Mouse (Mus musculus): ENCODE measurements at regions not wholly inside any gene's neighbourhood (a gene's known extent, or its start where the extent isn't known, plus 50 kb on each side); places are given as distances from the start of the nearest gene placed in this dataset.

GRCm38 (mm10) chr10:17416121-17416520 is 306.9 kb upstream of the Cited2 start:
- WGBS, result 80% methylated on average over 1 of the region's 1 CpGs
- no peaks in the 10 kb centered on the region for H3K36me3 ChIP-seq (ENCODE audit: control insufficient read depth, insufficient read depth, low read length)
- no peaks in the 10 kb centered on the region for H3K27me3 ChIP-seq (ENCODE audit: control insufficient read depth, insufficient read depth, low read length)
- no peak overlapping the region for H3K4me3 ChIP-seq (ENCODE audit: low read depth, low read length)
- H3K4me2 ChIP-seq (ENCODE audit: low read depth, severe bottlenecking), result no peak overlapping the region
- DNase-seq (ENCODE audit: low spot score), result no peak
- ATAC-seq (ENCODE audit: insufficient number of reproducible peaks, low FRiP score, low TSS enrichment, low read depth), result no peak
- no peaks in the 10 kb centered on the region for H3K4me1 ChIP-seq (ENCODE audit: control insufficient read depth, insufficient read depth, low read length)
- no peak overlapping the region for H3K9ac ChIP-seq (ENCODE audit: low read length)
- H3K27ac ChIP-seq (replicated peaks; ENCODE audit: low read depth, low read length), result no peak overlapping the region
- no peaks in the 10 kb centered on the region for H3K9me3 ChIP-seq (ENCODE audit: control insufficient read depth, low read length)

GRCm38 (mm10) chr10:17417394-17417793 is 305.6 kb upstream of the Cited2 start:
- Histone ChIP-seq H3K4me3 (ENCODE audit: low read depth, low read length) (no peak overlapping the region), H3K27me3 (ENCODE audit: control insufficient read depth, insufficient read depth, low read length) (no peaks in the 10 kb centered on the region), H3K27ac (replicated peaks; ENCODE audit: low read depth, low read length) (no peak overlapping the region), H3K4me1 (ENCODE audit: control insufficient read depth, insufficient read depth, low read length) (no peaks in the 10 kb centered on the region), H3K9me3 (ENCODE audit: control insufficient read depth, low read length) (no peaks in the 10 kb centered on the region), H3K36me3 (ENCODE audit: control insufficient read depth, insufficient read depth, low read length) (no peaks in the 10 kb centered on the region), H3K9ac (ENCODE audit: low read length) (no peak overlapping the region), H3K4me2 (ENCODE audit: low read depth, severe bottlenecking) (no peak overlapping the region)
- DNase-seq (ENCODE audit: low spot score), result no peak
- WGBS, result 90% methylated on average over 1 of the region's 1 CpGs
- no peak for ATAC-seq (ENCODE audit: insufficient number of reproducible peaks, low FRiP score, low TSS enrichment, low read depth)

- Histone ChIP-seq H3K4me1 (ENCODE audit: control insufficient read depth, insufficient read depth, low read length) (no peaks in the 10 kb centered on the region), H3K4me3 (ENCODE audit: low read depth, low read length) (no peak overlapping the region), H3K9me3 (ENCODE audit: control insufficient read depth, low read length) (no peaks in the 10 kb centered on the region), H3K4me2 (ENCODE audit: low read depth, severe bottlenecking) (no peak overlapping the region), H3K36me3 (ENCODE audit: control insufficient read depth, insufficient read depth, low read length) (no peaks in the 10 kb centered on the region), H3K9ac (ENCODE audit: low read length) (no peak overlapping the region), H3K27ac (replicated peaks; ENCODE audit: low read depth, low read length) (no peak overlapping the region), H3K27me3 (ENCODE audit: control insufficient read depth, insufficient read depth, low read length) (no peaks in the 10 kb centered on the region)
- WGBS, result 79% methylated on average over 7 of the region's 7 CpGs
- DNase-seq (ENCODE audit: low spot score) (no peak), ATAC-seq (ENCODE audit: insufficient number of reproducible peaks, low FRiP score, low TSS enrichment, low read depth) (no peak)
These were observed 304.8 kb upstream of the Cited2 start for GRCm38 (mm10) chr10:17418227-17418685.

DNA sequence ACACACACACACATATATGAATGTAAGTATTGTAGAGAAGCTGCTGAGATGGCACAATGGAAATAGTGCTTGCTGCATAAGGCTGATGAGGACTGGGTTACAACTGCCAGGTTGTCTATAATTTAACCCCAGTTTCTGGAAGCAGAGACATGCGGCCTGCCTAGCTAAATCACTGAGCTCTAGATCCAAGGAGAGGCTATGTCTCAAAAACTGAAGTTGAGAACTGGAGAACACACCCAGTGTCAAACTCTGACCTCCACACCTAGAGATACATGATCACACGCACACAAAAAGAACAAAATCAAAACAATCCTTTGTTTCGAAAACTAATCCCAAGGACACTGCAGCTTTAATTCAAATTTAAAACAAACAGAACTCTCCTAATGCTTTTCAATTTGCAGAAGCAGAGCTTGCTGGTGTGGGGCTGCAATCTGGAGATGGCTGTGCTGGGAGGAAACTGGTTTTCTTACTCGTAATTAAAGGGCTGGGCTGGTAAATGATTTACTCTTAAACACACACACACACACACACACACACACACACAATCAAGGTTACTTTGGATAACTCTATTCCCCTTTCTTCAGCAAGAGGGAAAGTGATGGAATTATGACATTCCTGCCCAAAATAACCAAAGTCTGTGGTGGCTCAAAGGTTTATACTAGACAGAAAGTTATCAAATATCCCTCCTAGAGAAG is 299.3 kb upstream of the Cited2 start:
- Histone ChIP-seq H3K4me1 (ENCODE audit: control insufficient read depth, insufficient read depth, low read length) (no peaks in the 10 kb centered on the region), H3K9ac (ENCODE audit: low read length) (no peak overlapping the region), H3K27ac (replicated peaks; ENCODE audit: low read depth, low read length) (no peak overlapping the region), H3K4me2 (ENCODE audit: low read depth, severe bottlenecking) (no peak overlapping the region), H3K9me3 (ENCODE audit: control insufficient read depth, low read length) (no peaks in the 10 kb centered on the region), H3K4me3 (ENCODE audit: low read depth, low read length) (no peak overlapping the region), H3K27me3 (ENCODE audit: control insufficient read depth, insufficient read depth, low read length) (no peaks in the 10 kb centered on the region), H3K36me3 (ENCODE audit: control insufficient read depth, insufficient read depth, low read length) (no peaks in the 10 kb centered on the region)
- ATAC-seq (ENCODE audit: insufficient number of reproducible peaks, low FRiP score, low TSS enrichment, low read depth), result no peak
- DNase-seq (ENCODE audit: low spot score), result no peak
- WGBS, result 64% methylated on average over 4 of the region's 4 CpGs

DNA sequence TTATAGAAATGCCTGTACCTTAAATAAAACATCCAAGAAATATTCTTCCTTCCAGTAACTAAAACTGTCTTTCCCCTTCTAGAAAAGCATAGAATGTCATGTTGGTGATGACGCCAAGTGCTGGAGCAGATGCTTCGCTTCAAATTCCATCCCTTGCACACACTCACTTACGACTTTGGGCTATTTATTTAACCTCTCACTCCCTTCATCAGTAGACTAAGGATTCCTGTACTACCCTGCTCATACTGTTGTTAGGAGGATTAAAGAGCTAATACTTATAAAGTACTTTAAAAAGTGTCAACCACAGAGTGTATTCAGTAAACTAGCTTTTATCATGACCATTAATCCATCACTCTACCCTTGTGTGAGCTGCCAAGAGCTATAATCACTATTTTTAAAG is 296.8 kb upstream of the Cited2 start:
- H3K4me1 ChIP-seq (ENCODE audit: control insufficient read depth, insufficient read depth, low read length), result no peaks in the 10 kb centered on the region
- no peaks in the 10 kb centered on the region for H3K9me3 ChIP-seq (ENCODE audit: control insufficient read depth, low read length)
- 84% methylated on average over 3 of the region's 3 CpGs for WGBS
- no peak for ATAC-seq (ENCODE audit: insufficient number of reproducible peaks, low FRiP score, low TSS enrichment, low read depth)
- H3K4me2 ChIP-seq (ENCODE audit: low read depth, severe bottlenecking), result no peak overlapping the region
- H3K4me3 ChIP-seq (ENCODE audit: low read depth, low read length), result no peak overlapping the region
- H3K36me3 ChIP-seq (ENCODE audit: control insufficient read depth, insufficient read depth, low read length), result no peaks in the 10 kb centered on the region
- no peaks in the 10 kb centered on the region for H3K27me3 ChIP-seq (ENCODE audit: control insufficient read depth, insufficient read depth, low read length)
- DNase-seq (ENCODE audit: low spot score), result no peak
- H3K27ac ChIP-seq (replicated peaks; ENCODE audit: low read depth, low read length), result no peak overlapping the region
- H3K9ac ChIP-seq (ENCODE audit: low read length), result no peak overlapping the region

GRCm38 (mm10) chr10:17427316-17427715 is 295.7 kb upstream of the Cited2 start:
- ATAC-seq (ENCODE audit: insufficient number of reproducible peaks, low FRiP score, low TSS enrichment, low read depth) (no peak), DNase-seq (ENCODE audit: low spot score) (no peak)
- no peak overlapping the region for H3K27ac ChIP-seq (replicated peaks; ENCODE audit: low read depth, low read length)
- no peaks in the 10 kb centered on the region for H3K36me3 ChIP-seq (ENCODE audit: control insufficient read depth, insufficient read depth, low read length)
- no peaks in the 10 kb centered on the region for H3K9me3 ChIP-seq (ENCODE audit: control insufficient read depth, low read length)
- H3K4me2 ChIP-seq (ENCODE audit: low read depth, severe bottlenecking), result no peak overlapping the region
- no peak overlapping the region for H3K4me3 ChIP-seq (ENCODE audit: low read depth, low read length)
- H3K9ac ChIP-seq (ENCODE audit: low read length), result no peak overlapping the region
- no peaks in the 10 kb centered on the region for H3K4me1 ChIP-seq (ENCODE audit: control insufficient read depth, insufficient read depth, low read length)
- H3K27me3 ChIP-seq (ENCODE audit: control insufficient read depth, insufficient read depth, low read length), result no peaks in the 10 kb centered on the region

- 92% methylated on average over 3 of the region's 3 CpGs for WGBS
- H3K9me3 ChIP-seq (ENCODE audit: control insufficient read depth, low read length), result no peaks in the 10 kb centered on the region
- no peak overlapping the region for H3K9ac ChIP-seq (ENCODE audit: low read length)
- no peaks in the 10 kb centered on the region for H3K27me3 ChIP-seq (ENCODE audit: control insufficient read depth, insufficient read depth, low read length)
- H3K4me1 ChIP-seq (ENCODE audit: control insufficient read depth, insufficient read depth, low read length), result no peaks in the 10 kb centered on the region
- ATAC-seq (ENCODE audit: insufficient number of reproducible peaks, low FRiP score, low TSS enrichment, low read depth), result no peak
- H3K4me2 ChIP-seq (ENCODE audit: low read depth, severe bottlenecking), result no peak overlapping the region
- H3K4me3 ChIP-seq (ENCODE audit: low read depth, low read length), result no peak overlapping the region
- H3K36me3 ChIP-seq (ENCODE audit: control insufficient read depth, insufficient read depth, low read length), result no peaks in the 10 kb centered on the region
- no peak for DNase-seq (ENCODE audit: low spot score)
- H3K27ac ChIP-seq (replicated peaks; ENCODE audit: low read depth, low read length), result no peak overlapping the region
These were observed 294.7 kb upstream of the Cited2 start for GRCm38 (mm10) chr10:17428315-17428714.

DNA sequence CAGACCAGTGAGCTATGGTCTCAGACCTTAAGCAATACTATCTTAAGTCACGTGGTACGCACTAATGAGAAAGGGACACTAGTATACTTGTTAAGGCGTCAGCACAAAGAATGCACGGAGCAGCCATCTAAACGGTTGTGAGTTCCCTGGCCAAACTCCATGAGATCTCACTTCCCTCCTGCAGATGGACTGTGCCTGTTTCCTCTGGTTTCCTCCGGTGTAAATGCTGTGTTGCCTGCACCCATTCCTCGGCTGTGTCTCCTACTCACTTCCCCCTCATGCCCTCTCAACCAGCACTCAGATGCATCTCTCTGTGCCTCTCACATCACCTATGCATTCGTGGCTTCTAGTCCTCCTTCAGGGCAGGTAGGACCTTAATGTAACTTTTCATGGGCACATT is 291.9 kb upstream of the Cited2 start:
- H3K27ac ChIP-seq (replicated peaks; ENCODE audit: low read depth, low read length), result no peak overlapping the region
- H3K36me3 ChIP-seq (ENCODE audit: control insufficient read depth, insufficient read depth, low read length), result no peaks in the 10 kb centered on the region
- H3K4me2 ChIP-seq (ENCODE audit: low read depth, severe bottlenecking), result no peak overlapping the region
- 86% methylated on average over 8 of the region's 8 CpGs for WGBS
- no peaks in the 10 kb centered on the region for H3K4me1 ChIP-seq (ENCODE audit: control insufficient read depth, insufficient read depth, low read length)
- H3K4me3 ChIP-seq (ENCODE audit: low read depth, low read length), result no peak overlapping the region
- no peak overlapping the region for H3K9ac ChIP-seq (ENCODE audit: low read length)
- H3K9me3 ChIP-seq (ENCODE audit: control insufficient read depth, low read length), result no peaks in the 10 kb centered on the region
- no peak for DNase-seq (ENCODE audit: low spot score)
- no peaks in the 10 kb centered on the region for H3K27me3 ChIP-seq (ENCODE audit: control insufficient read depth, insufficient read depth, low read length)
- no peak for ATAC-seq (ENCODE audit: insufficient number of reproducible peaks, low FRiP score, low TSS enrichment, low read depth)

- Histone ChIP-seq H3K4me1 (ENCODE audit: control insufficient read depth, insufficient read depth, low read length) (no peaks in the 10 kb centered on the region), H3K9me3 (ENCODE audit: control insufficient read depth, low read length) (no peaks in the 10 kb centered on the region), H3K36me3 (ENCODE audit: control insufficient read depth, insufficient read depth, low read length) (no peaks in the 10 kb centered on the region), H3K27me3 (ENCODE audit: control insufficient read depth, insufficient read depth, low read length) (no peaks in the 10 kb centered on the region), H3K4me3 (ENCODE audit: low read depth, low read length) (no peak overlapping the region), H3K9ac (ENCODE audit: low read length) (no peak overlapping the region), H3K4me2 (ENCODE audit: low read depth, severe bottlenecking) (no peak overlapping the region), H3K27ac (replicated peaks; ENCODE audit: low read depth, low read length) (no peak overlapping the region)
- ATAC-seq (ENCODE audit: insufficient number of reproducible peaks, low FRiP score, low TSS enrichment, low read depth) (no peak), DNase-seq (ENCODE audit: low spot score) (no peak)
- WGBS, result 36% methylated on average over 4 of the region's 4 CpGs
These were observed 288.9 kb upstream of the Cited2 start for GRCm38 (mm10) chr10:17434098-17434497.
